Comparison of ENCODE assay signal across 32 mouse cellular contexts in genomic region chr16:72798405-72798949, GRCm38 (mm10).
DNase-seq lines count a peak whose midpoint lies in the region; ATAC-seq lines count a peak whose summit lies in the region.
"Had no signal": no experiment of that assay in that cellular context is flagged by ENCODE, and none has a peak within 500 bp of the region (broad histone marks: within the 10 kb centered on the region; RNA-seq: fewer than 3 reads in every experiment).

No protein-coding gene starts in this region.

- H3K4me3 ChIP-seq in embryonic facial prominence, embryonic 12.5 days = no peak overlapping the region
- H3K4me3 ChIP-seq in embryonic facial prominence, embryonic 10.5 days = no peak overlapping the region
- H3K4me3 ChIP-seq in liver, embryonic 11.5 days (ENCODE audit: low read depth, low read length) = no peak overlapping the region
- H3K4me3 ChIP-seq: embryonic facial prominence, embryonic 13.5 days; forebrain, embryonic 10.5 days; forebrain, embryonic 15.5 days; heart, embryonic 13.5 days; hindbrain, embryonic 10.5 days; hindbrain, embryonic 15.5 days; lung, embryonic 15.5 days; megakaryocyte, embryonic 14.5 days; midbrain, embryonic 13.5 days; neural tube, embryonic 15.5 days; stomach, embryonic 15.5 days had no signal

- H3K9ac ChIP-seq in embryonic facial prominence, embryonic 12.5 days = no peak overlapping the region
- no peak overlapping the region for H3K9ac ChIP-seq in liver, embryonic 11.5 days (ENCODE audit: low read depth, low read length)
- H3K9ac ChIP-seq: embryonic facial prominence, embryonic 13.5 days; forebrain, embryonic 15.5 days; heart, embryonic 13.5 days; hindbrain, embryonic 15.5 days; liver, embryonic 14.5 days; lung, embryonic 15.5 days; midbrain, embryonic 13.5 days; neural tube, embryonic 15.5 days; stomach, embryonic 15.5 days had no signal

- H3K9me3 ChIP-seq in embryonic facial prominence, embryonic 12.5 days = no peaks in the 10 kb centered on the region
- H3K9me3 ChIP-seq in embryonic facial prominence, embryonic 10.5 days = no peaks in the 10 kb centered on the region
- H3K9me3 ChIP-seq in liver, embryonic 11.5 days (ENCODE audit: control insufficient read depth, low read length) = no peaks in the 10 kb centered on the region
- H3K9me3 ChIP-seq: embryonic facial prominence, embryonic 13.5 days; forebrain, embryonic 10.5 days; forebrain, embryonic 15.5 days; heart, embryonic 13.5 days; hindbrain, embryonic 10.5 days; hindbrain, embryonic 15.5 days; lung, embryonic 15.5 days; midbrain, embryonic 13.5 days; neural tube, embryonic 15.5 days; stomach, embryonic 15.5 days had no signal

- peaks cover 50% of the 10 kb centered on the region for H3K4me1 ChIP-seq in embryonic facial prominence, embryonic 12.5 days
- peaks cover 57% of the 10 kb centered on the region for H3K4me1 ChIP-seq in embryonic facial prominence, embryonic 10.5 days
- no peaks in the 10 kb centered on the region for H3K4me1 ChIP-seq in liver, embryonic 11.5 days (replicated peaks; ENCODE audit: control insufficient read depth, insufficient read depth, low read length)
- H3K4me1 ChIP-seq: megakaryocyte, embryonic 14.5 days; stomach, embryonic 15.5 days had no signal

- H3K27me3 ChIP-seq in embryonic facial prominence, embryonic 12.5 days = no peaks in the 10 kb centered on the region
- H3K27me3 ChIP-seq in embryonic facial prominence, embryonic 10.5 days (replicated peaks; ENCODE audit: low read depth, poor library complexity, severe bottlenecking) = no peaks in the 10 kb centered on the region
- no peaks in the 10 kb centered on the region for H3K27me3 ChIP-seq in liver, embryonic 11.5 days (replicated peaks; ENCODE audit: control insufficient read depth, insufficient read depth, low read length)
- H3K27me3 ChIP-seq: embryonic facial prominence, embryonic 13.5 days; forebrain, embryonic 15.5 days; heart, embryonic 13.5 days; hindbrain, embryonic 15.5 days; lung, embryonic 15.5 days; megakaryocyte, embryonic 14.5 days; midbrain, embryonic 13.5 days; neural tube, embryonic 15.5 days; stomach, embryonic 15.5 days had no signal

- H3K4me2 ChIP-seq in embryonic facial prominence, embryonic 12.5 days (replicated peaks) = no peak overlapping the region
- no peak overlapping the region for H3K4me2 ChIP-seq in liver, embryonic 11.5 days
- H3K4me2 ChIP-seq: embryonic facial prominence, embryonic 13.5 days; forebrain, embryonic 15.5 days; heart, embryonic 13.5 days; hindbrain, embryonic 15.5 days; lung, embryonic 15.5 days; midbrain, embryonic 13.5 days; neural tube, embryonic 15.5 days; stomach, embryonic 15.5 days had no signal

- 0 out of 2 replicates have a peak overlapping the region, but pooled peaks have one; percentile 4 for H3K27ac ChIP-seq in embryonic facial prominence, embryonic 12.5 days
- H3K27ac ChIP-seq in embryonic facial prominence, embryonic 10.5 days (replicated peaks) = no peak overlapping the region
- no peak overlapping the region for H3K27ac ChIP-seq in liver, embryonic 11.5 days (ENCODE audit: low read depth, low read length)
- H3K27ac ChIP-seq: embryonic facial prominence, embryonic 13.5 days; forebrain, embryonic 10.5 days; forebrain, embryonic 15.5 days; heart, embryonic 13.5 days; hindbrain, embryonic 10.5 days; hindbrain, embryonic 15.5 days; kidney, postnatal 0 days; liver, embryonic 14.5 days; lung, embryonic 15.5 days; midbrain, embryonic 13.5 days; neural tube, embryonic 15.5 days; stomach, embryonic 15.5 days had no signal

- ATAC-seq in embryonic facial prominence, embryonic 12.5 days (ENCODE audit: insufficient number of reproducible peaks, insufficient read depth, low FRiP score, low TSS enrichment) = no peak
- ATAC-seq in liver, embryonic 11.5 days (replicated peaks; ENCODE audit: low FRiP score) = peak; percentile 53
- ATAC-seq in monocyte, adult 5-6 weeks (replicated peaks; ENCODE audit: insufficient number of reproducible peaks, low FRiP score, low TSS enrichment, poor library complexity, severe bottlenecking) = no peak
- ATAC-seq: forebrain, embryonic 15.5 days; inflammation-experienced regulatory T-cells, adult 6 months; midbrain, embryonic 13.5 days had no signal

- H3K36me3 ChIP-seq in embryonic facial prominence, embryonic 12.5 days = no peaks in the 10 kb centered on the region
- H3K36me3 ChIP-seq in embryonic facial prominence, embryonic 10.5 days (replicated peaks) = no peaks in the 10 kb centered on the region
- no peaks in the 10 kb centered on the region for H3K36me3 ChIP-seq in liver, embryonic 11.5 days (ENCODE audit: control insufficient read depth, insufficient read depth, low read length)
- H3K36me3 ChIP-seq: embryonic facial prominence, embryonic 13.5 days; forebrain, embryonic 10.5 days; forebrain, embryonic 15.5 days; heart, embryonic 13.5 days; hindbrain, embryonic 10.5 days; hindbrain, embryonic 15.5 days; lung, embryonic 15.5 days; midbrain, embryonic 13.5 days; neural tube, embryonic 15.5 days; stomach, embryonic 15.5 days had no signal

- 70% methylated on average over 12 of the region's 12 CpGs for WGBS in embryonic facial prominence, embryonic 12.5 days
- 79% methylated on average over 12 of the region's 12 CpGs for WGBS in embryonic facial prominence, embryonic 10.5 days
- WGBS in liver, embryonic 11.5 days = 82% methylated on average over 12 of the region's 12 CpGs

- no peak for DNase-seq in embryonic facial prominence, embryonic 10.5 days (ENCODE audit: low spot score)
- peak; percentile 20 for DNase-seq in layer of hippocampus, adult 9-11 months
- no peak for DNase-seq in layer of hippocampus, adult 9-10 months (ENCODE audit: low spot score)
- DNase-seq in brain, adult 2 months (ENCODE audit: low read depth, low spot score) = peak; percentile 40
- no peak for DNase-seq in liver, embryonic 11.5 days (ENCODE audit: low spot score)
- DNase-seq in urinary bladder, postnatal 25 days (ENCODE audit: low spot score) = no peak
- DNase-seq: adrenal gland, postnatal 25 days; B cell, adult 2 months; cerebellum, postnatal 36 days; gastrocnemius, postnatal 10 days; heart, postnatal 10 days; kidney, adult 18-20 months; kidney, postnatal 4 days; lung, postnatal 36 days; retina, postnatal 1 day; right cerebral cortex, postnatal 14 days had no signal

Comparison
In these comparisons a context has a peak if more than half of its experiments do, and no peak if none do; other contexts are left out.
1. DNase-seq: peak in layer of hippocampus, adult 9-11 months (single experiment) and brain, adult 2 months (single experiment); none in embryonic facial prominence, embryonic 10.5 days (single experiment), layer of hippocampus, adult 9-10 months (single experiment), liver, embryonic 11.5 days (single experiment) and urinary bladder, postnatal 25 days (single experiment).